Mouse (Mus musculus) limb, embryonic 12.5 days (tissue): ENCODE measurements at regions not wholly inside any gene's neighbourhood (a gene's known extent, or its start where the extent isn't known, plus 50 kb on each side); places are given as distances from the start of the nearest gene placed in this dataset.
A peak's percentile ranks its signal among the peaks of the same experiment; 100 is the strongest.

Experiments used
- ATAC-seq: fragments of 200-750 bp; cut with Nextera tagmentation; 2 replicates; pipeline ENCODE4 v1.8.0; 2017; ENCODE audit warnings: low read depth, moderate TSS enrichment; ENCODE audit not compliant: insufficient number of reproducible peaks, insufficient read depth, low FRiP score, low TSS enrichment
- H3K27ac ChIP-seq: fragments of 300-500 bp; sonication (generic); 2 replicates; pipeline ENCODE4 v1.5.1; 2016; ENCODE audit warnings: mild to moderate bottlenecking, moderate library complexity
- H3K27me3 ChIP-seq: fragments of 300-500 bp; sonication (generic); 2 replicates; pipeline ENCODE4 v1.6.1; 2016; ENCODE audit warnings: mild to moderate bottlenecking, moderate library complexity
- H3K36me3 ChIP-seq: fragments of 300-500 bp; sonication (generic); 2 replicates; pipeline ENCODE4 v1.6.1; 2016; ENCODE audit warnings: mild to moderate bottlenecking, moderate library complexity
- H3K4me1 ChIP-seq: fragments of 300-500 bp; sonication (generic); replicated peaks from 2 replicates; pipeline ENCODE4 v1.6.1; 2016
- H3K4me2 ChIP-seq: fragments of 300-500 bp; sonication (generic); 2 replicates; pipeline ENCODE4 v1.6.1; 2016; ENCODE audit warnings: mild to moderate bottlenecking, moderate library complexity
- H3K4me3 ChIP-seq: fragments of 300-500 bp; sonication (generic); replicated peaks from 2 replicates; pipeline ENCODE4 v1.5.1; 2016; ENCODE audit warnings: mild to moderate bottlenecking
- H3K9ac ChIP-seq: fragments of 300-500 bp; sonication (generic); replicated peaks from 2 replicates; pipeline ENCODE4 v1.6.1; 2016; ENCODE audit warnings: mild to moderate bottlenecking, moderate library complexity
- H3K9me3 ChIP-seq: fragments of 300-500 bp; sonication (generic); 2 replicates; pipeline ENCODE4 v1.6.1; 2016; ENCODE audit warnings: mild to moderate bottlenecking, moderate library complexity
- WGBS: fragments of 180-500 bp; shearing (Covaris S2); methylation state at CpG from one replicate; pipeline ENCODE4 v1.1.7; 2016; 5-methylcytosine and 5-hydroxymethylcytosine counted together

DNA sequence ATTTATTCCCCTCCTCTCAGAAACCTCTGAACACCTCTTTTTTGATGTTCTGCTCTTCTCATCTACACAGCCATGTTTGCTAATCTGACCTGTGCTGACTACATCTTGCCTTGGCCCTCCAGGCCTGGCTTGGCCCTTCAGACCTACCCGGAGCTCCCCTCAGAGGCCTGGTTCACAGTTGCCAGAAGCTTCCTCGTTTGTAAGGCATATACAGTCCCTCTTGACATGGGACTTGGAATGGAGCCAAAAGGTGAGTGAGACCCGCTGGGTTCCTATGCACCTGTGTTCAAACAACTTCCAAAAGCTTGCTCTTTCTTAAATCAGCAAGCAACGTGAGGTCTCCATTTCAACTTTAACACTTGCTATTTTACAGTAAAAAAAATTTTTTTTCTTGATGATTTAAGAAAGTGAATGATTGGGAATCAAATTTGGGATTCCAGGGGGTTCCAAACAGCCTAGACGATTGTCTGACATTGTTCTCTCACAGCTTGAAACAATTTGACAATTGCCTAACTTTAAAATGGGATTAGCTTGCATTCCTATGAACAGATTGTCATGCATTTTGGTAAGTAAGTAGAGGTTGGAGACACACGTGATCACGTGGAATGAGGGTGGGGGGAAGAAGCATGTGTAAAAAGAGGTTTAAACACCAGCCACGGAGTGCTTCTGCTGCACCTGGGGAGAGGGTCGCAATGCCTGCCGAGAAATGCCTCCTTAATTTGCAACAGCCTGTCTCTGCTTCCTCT is 631.9 kb downstream of the Rnf144a start:
- Histone ChIP-seq H3K9me3 (0 out of 2 replicates have a peak, but pooled peaks cover 5% of the 10 kb centered on the region), H3K27ac (no peak overlapping the region), H3K36me3 (no peaks in the 10 kb centered on the region), H3K9ac (no peak overlapping the region), H3K4me3 (no peak overlapping the region), H3K27me3 (no peaks in the 10 kb centered on the region), H3K4me2 (no peak overlapping the region), H3K4me1 (peaks cover 13% of the 10 kb centered on the region)
- ATAC-seq, result no peak
- WGBS, result 33% methylated on average over 10 of the region's 10 CpGs

DNA sequence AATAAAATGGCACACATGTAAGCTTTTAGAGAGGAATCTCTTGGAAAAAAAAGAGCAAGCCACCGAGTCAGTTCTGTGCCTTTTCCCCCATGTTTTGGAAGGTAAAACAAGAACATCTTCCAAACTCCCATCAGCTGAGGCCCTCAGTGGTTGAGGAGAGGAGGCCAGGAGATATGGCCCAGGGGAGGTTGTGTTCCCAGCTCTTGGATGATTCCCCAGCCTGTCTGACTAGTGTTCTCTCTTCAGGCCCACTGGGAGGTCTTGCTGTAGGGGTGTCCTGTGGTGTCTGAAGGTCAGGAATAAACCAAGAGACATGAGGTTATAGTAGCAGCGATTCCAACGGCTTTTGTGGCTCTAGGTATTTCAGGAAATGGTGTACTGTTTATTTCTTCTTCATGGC is 643.2 kb downstream of the Rnf144a start:
- Histone ChIP-seq H3K9ac (no peak overlapping the region), H3K27me3 (no peaks in the 10 kb centered on the region), H3K4me1 (peaks cover 4% of the 10 kb centered on the region; the same call in 1 of the 2 replicates), H3K36me3 (no peaks in the 10 kb centered on the region), H3K4me2 (no peak overlapping the region), H3K4me3 (no peak overlapping the region), H3K9me3 (no peaks in the 10 kb centered on the region), H3K27ac (no peak overlapping the region)
- WGBS, result 80% methylated on average over 3 of the region's 3 CpGs
- ATAC-seq, result no peak

GRCm38 (mm10) chr12:25768644-25769043 is 646.4 kb downstream of the Rnf144a start:
- Histone ChIP-seq H3K36me3 (no peaks in the 10 kb centered on the region), H3K4me1 (peaks cover 4% of the 10 kb centered on the region; the same call in 1 of the 2 replicates), H3K9ac (no peak overlapping the region), H3K4me3 (no peak overlapping the region), H3K4me2 (no peak overlapping the region), H3K27ac (no peak overlapping the region), H3K9me3 (no peaks in the 10 kb centered on the region), H3K27me3 (no peaks in the 10 kb centered on the region)
- 56% methylated on average over 5 of the region's 5 CpGs for WGBS
- ATAC-seq, result no peak

DNA sequence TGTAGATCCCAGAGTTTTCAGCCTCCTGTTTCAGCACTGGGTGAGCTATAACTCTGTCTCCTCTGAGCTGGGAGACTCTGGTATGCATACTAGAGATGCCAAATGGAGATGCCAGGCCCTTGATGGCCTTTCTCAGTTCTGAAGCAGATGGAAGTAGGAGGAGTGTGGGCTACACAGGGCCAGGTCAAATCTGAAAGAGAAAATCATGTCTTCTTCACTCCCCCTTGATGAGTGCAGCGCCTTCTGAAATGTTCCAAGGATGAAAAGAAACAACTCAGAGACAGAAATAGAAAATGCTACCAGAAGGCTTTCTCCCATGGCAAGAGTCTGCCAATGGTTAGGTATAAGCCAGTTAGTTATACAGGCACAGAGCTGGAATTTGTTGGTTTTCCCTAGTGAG is 652.0 kb downstream of the Rnf144a start:
- no peak for ATAC-seq
- Histone ChIP-seq H3K9me3 (0 out of 2 replicates have a peak, but pooled peaks cover 10% of the 10 kb centered on the region), H3K4me2 (no peak overlapping the region), H3K4me3 (no peak overlapping the region), H3K27me3 (no peaks in the 10 kb centered on the region), H3K27ac (no peak overlapping the region), H3K4me1 (no peaks in the 10 kb centered on the region), H3K36me3 (no peaks in the 10 kb centered on the region), H3K9ac (no peak overlapping the region)
- WGBS, result 85% methylated on average over 1 of the region's 1 CpGs

DNA sequence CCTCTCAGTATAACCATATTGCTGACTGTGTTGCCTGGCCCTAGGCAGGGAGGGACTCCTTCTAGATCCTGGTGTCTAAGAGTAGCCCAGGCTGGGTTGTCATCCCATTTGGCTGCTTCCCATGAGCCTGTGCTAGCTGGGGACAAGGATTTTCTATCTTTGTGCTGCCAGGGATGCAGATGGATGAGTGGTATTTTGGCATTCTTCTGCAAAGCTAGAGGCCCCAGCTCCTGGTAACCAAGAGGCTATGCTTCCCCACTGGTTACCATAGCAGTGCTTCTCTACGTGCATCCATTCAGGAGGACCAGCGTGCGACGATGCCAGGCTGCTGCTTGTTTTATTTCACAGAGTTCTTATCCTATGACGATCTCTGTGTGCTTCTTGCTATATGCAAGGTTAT is 658.0 kb downstream of the Rnf144a start:
- no peaks in the 10 kb centered on the region for H3K4me1 ChIP-seq
- no peak overlapping the region for H3K4me2 ChIP-seq
- 91% methylated on average over 5 of the region's 5 CpGs for WGBS
- no peak overlapping the region for H3K27ac ChIP-seq
- H3K9ac ChIP-seq, result no peak overlapping the region
- H3K9me3 ChIP-seq, result 0 out of 2 replicates have a peak, but pooled peaks cover 10% of the 10 kb centered on the region
- H3K4me3 ChIP-seq, result no peak overlapping the region
- no peak for ATAC-seq
- H3K36me3 ChIP-seq, result no peaks in the 10 kb centered on the region
- no peaks in the 10 kb centered on the region for H3K27me3 ChIP-seq

- Histone ChIP-seq H3K9me3 (0 out of 2 replicates have a peak, but pooled peaks cover 4% of the 10 kb centered on the region), H3K4me2 (no peak overlapping the region), H3K4me3 (no peak overlapping the region), H3K9ac (no peak overlapping the region), H3K27me3 (no peaks in the 10 kb centered on the region), H3K27ac (no peak overlapping the region), H3K36me3 (no peaks in the 10 kb centered on the region), H3K4me1 (no peaks in the 10 kb centered on the region)
- WGBS, result 75% methylated on average over 2 of the region's 2 CpGs
- ATAC-seq, result no peak
Observed at GRCm38 (mm10) chr12:25733801-25734200, 636.9 kb upstream of the Id2 start.

DNA sequence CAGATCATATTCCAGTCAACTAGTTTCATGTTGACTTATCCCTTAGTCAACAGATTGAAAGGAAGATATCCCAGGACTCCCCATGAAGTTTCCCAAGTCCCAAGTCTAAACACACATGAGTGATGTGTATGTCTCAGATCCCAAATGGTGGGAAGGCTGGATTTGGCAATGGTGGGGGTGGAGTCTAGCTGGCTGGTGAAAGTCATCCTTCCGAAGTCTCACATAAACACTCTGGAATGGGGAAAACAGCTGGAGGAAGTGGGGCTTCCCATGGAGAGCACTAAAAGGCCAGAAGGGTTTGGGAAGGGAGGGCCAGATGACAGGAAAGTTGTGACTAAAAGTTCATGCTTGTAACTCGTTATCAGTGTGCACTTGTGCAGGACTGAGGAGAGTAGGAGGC is 628.8 kb upstream of the Id2 start:
- Histone ChIP-seq H3K9ac (no peak overlapping the region), H3K4me1 (no peaks in the 10 kb centered on the region), H3K27me3 (no peaks in the 10 kb centered on the region), H3K36me3 (no peaks in the 10 kb centered on the region), H3K27ac (no peak overlapping the region), H3K4me3 (no peak overlapping the region), H3K9me3 (no peaks in the 10 kb centered on the region), H3K4me2 (no peak overlapping the region)
- no peak for ATAC-seq
- WGBS, result 36% methylated on average over 2 of the region's 2 CpGs

GRCm38 (mm10) chr12:25711186-25711585 is 614.2 kb upstream of the Id2 start:
- Histone ChIP-seq H3K4me3 (no peak overlapping the region), H3K4me1 (no peaks in the 10 kb centered on the region), H3K9me3 (no peaks in the 10 kb centered on the region), H3K9ac (no peak overlapping the region), H3K36me3 (no peaks in the 10 kb centered on the region), H3K27ac (no peak overlapping the region), H3K27me3 (no peaks in the 10 kb centered on the region), H3K4me2 (no peak overlapping the region)
- 71% methylated on average over 1 of the region's 1 CpGs for WGBS
- ATAC-seq, result no peak

DNA sequence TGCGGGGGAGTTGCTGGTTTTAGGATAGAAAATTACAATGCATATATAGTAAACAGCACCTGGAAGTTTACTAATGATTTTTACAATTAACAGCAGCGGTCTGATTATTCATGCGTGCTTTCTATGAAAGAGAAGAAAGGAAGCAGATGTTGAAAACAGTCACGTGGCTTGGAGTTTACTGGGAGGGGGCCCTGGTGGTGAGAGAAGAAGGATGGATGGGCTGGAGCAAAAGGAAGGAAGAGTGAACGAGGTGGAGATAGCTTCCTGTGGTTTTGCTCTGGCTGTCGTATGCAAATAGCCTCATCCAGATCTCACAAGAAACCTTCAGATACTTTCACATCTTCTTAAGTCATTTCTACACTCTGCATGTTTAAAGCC is 606.1 kb upstream of the Id2 start:
- no peaks in the 10 kb centered on the region for H3K27me3 ChIP-seq
- no peak overlapping the region for H3K27ac ChIP-seq
- peaks cover 12% of the 10 kb centered on the region for H3K4me1 ChIP-seq
- WGBS, result 20% methylated on average over 6 of the region's 6 CpGs
- no peaks in the 10 kb centered on the region for H3K36me3 ChIP-seq
- H3K9me3 ChIP-seq, result no peaks in the 10 kb centered on the region
- peak overlapping the region; percentile 21 for H3K4me3 ChIP-seq
- no peak for ATAC-seq
- peak overlapping the region; percentile 55 for H3K4me2 ChIP-seq
- H3K9ac ChIP-seq, result peak overlapping the region; percentile 31; the same call in 1 of the 2 replicates

DNA sequence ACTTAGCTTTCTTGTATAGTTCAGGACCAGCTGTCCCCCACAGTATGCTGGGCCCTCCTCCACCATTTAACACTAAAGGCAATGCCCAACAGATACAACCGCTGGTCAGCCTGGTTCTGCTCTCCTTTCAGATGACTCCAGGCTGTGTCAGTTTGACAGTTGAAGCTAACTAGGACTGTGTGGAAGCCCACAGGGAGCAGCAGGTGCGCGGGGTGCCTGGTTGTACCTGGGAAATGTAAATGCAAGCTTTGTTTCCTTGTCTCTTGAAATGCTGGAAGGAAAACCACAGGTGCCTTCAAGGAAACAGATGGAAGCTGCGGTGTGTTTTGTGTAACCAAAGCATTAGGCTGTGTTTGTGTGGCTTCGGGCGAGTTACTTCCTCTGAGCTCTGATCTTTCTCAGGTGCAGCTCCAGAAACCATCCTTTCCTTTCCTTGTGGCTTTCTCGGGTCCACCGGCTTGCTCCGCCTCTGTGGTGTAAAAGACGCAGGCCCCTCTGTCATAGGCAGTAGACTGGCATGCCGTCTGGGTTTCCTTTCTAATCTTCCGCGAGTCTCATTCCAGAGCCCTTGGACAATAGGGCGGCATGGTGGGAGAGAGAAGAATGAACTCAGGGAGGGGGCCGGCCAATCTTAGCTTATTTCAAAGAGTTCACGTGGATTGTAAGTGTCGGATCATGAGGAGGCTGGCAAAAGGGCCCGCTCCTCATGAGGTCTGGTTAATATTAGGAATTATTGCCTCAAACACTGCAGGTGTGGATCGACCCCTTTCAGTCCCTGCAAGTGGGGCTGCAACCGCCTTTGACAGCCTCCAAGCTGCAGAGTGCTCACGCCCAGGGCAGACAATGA is 605.5 kb upstream of the Id2 start:
- H3K36me3 ChIP-seq, result no peaks in the 10 kb centered on the region
- no peaks in the 10 kb centered on the region for H3K9me3 ChIP-seq
- H3K4me2 ChIP-seq, result peak overlapping the region; percentile 55
- WGBS, result 15% methylated on average over 21 of the region's 21 CpGs
- peaks cover 12% of the 10 kb centered on the region for H3K4me1 ChIP-seq
- H3K4me3 ChIP-seq, result peak overlapping the region; percentile 21
- ATAC-seq, result 0 out of 2 replicates have a peak, but pooled peaks have one; percentile 52
- no peaks in the 10 kb centered on the region for H3K27me3 ChIP-seq
- 0 out of 2 replicates have a peak overlapping the region, but pooled peaks have one; percentile 35 for H3K27ac ChIP-seq
- H3K9ac ChIP-seq, result peak overlapping the region; percentile 31; the same call in 1 of the 2 replicates

DNA sequence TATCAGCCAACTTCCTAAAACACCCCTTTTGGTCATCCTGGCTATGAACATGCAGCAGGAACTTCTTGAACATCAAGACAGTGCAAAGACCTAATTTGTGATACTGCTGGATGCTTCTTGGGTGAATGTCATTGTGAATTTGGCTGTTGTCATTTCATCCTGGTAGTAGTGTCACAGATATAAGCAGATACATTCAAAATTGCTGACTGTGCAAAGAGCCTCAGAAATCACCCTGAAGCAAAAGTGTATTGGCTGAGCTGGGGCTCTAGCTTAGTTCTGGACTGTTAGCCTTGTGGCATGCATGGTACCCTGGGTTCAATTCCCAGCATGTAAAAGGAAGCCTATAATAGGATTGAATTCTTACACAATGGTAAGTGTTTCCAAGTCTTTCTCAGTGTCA is 590.1 kb upstream of the Id2 start:
- no peaks in the 10 kb centered on the region for H3K27me3 ChIP-seq
- no peak overlapping the region for H3K4me2 ChIP-seq
- no peak overlapping the region for H3K27ac ChIP-seq
- no peak overlapping the region for H3K4me3 ChIP-seq
- no peaks in the 10 kb centered on the region for H3K36me3 ChIP-seq
- H3K9ac ChIP-seq, result no peak overlapping the region
- H3K4me1 ChIP-seq, result no peaks in the 10 kb centered on the region
- ATAC-seq, result no peak
- H3K9me3 ChIP-seq, result no peaks in the 10 kb centered on the region
